Mouse (Mus musculus) left cerebral cortex, adult 18-20 months (tissue): ENCODE data around the gene Vmn1r194. TPM values are rescaled to one million over a fixed set of nuclear protein-coding genes. Genes with fewer than 3 reads are reported as not detected.
"Not testable (repeated sequence)": the region's sequence is repeated elsewhere in the genome, so short reads cannot be mapped to it uniquely, and the experiment has no call there.

Source experiments
- DNase-seq, 2 experiments: peaks; one replicate each; pipeline ENCODE4 v3.0.0; 2021 to 2022; ENCODE audit warnings: low spot score in 2 of 2, mixed read lengths in 1 of 2
- long read RNA-seq, 2 experiments: library from polyadenylated mRNA; stranded (forward); transcript quantifications; one replicate each; pipeline ENCODE4 v2.0.0; 2021
- microRNA-seq, 2 experiments: library from miRNA; unstranded; fragments of <30 nt; microRNA quantifications; one replicate each; pipeline ENCODE4 v1.2.0; 2021
- total RNA-seq, 2 experiments: library from RNA; stranded (reverse); gene quantifications; 2 replicates each; pipeline ENCODE4 v1.2.3; 2021

The Vmn1r194 gene
- not detected for total RNA-seq
- long read RNA-seq, experiment 1: 0 reads
- long read RNA-seq, experiment 2: 0 reads

DNA sequence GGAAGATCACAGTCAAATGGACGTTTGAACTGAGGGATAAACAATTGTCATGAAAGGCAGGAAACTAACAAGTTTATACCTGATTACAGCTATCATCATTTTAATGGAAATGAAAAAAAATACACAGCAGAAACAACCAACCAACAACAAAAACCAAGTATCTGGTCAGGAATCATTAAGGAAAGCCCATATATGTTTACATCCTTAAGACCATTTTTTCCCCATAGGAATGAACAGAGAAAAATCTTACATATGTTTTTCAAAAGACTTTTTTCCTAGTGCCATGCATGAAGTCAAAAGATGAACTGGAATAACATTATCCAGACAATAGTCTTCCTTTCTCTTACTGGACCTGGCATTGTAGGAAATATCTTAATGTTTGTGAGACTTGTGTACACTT lies at the start of gene Vmn1r194:
Gene Vmn1r194, plus strand, starts transcription at position 301 of the 400 bp plus-strand sequence.
- DNase-seq: no peak

DNA sequence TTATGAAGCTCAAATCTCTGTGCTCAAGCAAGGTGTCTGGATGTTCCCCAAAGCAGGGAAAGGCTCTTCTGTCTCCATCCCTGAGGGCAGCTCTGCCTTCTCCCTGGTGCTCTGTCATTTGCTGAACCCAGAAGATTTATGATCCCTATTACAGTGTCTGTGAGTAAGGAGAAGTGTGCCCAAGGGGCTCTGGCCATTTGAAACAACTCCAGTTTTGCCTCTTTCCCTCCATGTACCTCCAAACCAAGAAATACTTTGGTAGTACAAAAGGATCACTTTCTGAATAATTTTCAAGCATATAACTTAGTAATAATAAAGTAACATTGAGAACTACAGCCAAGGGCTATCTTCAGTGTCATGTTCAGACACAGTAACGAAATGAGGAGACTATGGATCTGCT lies 21.0 kb upstream of the Vmn1r194 start, which contains the start of gene Vmn1r193:
Gene Vmn1r193, minus strand, starts transcription at position 101 of the 400 bp plus-strand sequence.
- not testable (repeated sequence) for DNase-seq

DNA sequence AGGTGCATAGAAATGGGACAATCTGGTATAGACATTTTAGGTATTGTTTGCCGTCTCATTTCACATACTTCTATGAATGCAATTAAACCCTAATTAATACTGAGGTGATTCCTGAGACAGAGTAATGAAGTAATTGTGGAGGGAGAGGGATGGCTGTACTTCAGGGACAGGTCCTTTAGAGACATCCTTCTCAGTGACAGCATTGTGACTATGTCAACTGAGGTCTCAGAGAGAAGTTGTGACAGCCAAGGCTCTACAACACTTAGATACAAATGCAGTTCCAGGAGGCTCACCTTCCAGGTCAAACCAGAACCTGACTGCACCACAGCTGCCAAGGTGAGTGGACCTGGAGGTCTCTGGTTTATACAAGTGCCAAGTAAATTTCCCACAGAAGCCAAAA lies 26.2 kb downstream of the Vmn1r194 start, which contains the start of gene Vmn1r195:
Gene Vmn1r195, plus strand, starts transcription at position 301 of the 400 bp plus-strand sequence.
- not testable (repeated sequence) for DNase-seq

DNA sequence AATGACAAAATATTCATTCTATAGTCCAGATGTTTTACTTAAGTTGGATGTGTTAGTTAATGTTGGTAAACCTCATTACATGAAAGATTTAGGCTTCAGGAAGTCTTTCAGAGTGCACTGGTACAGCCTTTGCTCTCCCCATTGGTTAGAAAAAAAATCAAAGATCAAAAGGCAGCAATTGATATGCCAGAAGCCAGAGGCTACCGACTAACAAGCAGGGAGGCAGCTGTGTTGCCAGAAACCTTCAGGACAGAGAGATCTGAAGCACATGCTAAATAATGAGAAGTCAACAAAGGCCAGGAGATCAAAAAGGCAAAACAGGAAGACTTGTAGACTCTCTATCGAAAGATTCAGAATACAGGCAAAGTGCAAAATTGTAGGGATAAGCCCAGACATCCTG lies 27.7 kb downstream of the Vmn1r194 start:
- no peak for DNase-seq

DNA sequence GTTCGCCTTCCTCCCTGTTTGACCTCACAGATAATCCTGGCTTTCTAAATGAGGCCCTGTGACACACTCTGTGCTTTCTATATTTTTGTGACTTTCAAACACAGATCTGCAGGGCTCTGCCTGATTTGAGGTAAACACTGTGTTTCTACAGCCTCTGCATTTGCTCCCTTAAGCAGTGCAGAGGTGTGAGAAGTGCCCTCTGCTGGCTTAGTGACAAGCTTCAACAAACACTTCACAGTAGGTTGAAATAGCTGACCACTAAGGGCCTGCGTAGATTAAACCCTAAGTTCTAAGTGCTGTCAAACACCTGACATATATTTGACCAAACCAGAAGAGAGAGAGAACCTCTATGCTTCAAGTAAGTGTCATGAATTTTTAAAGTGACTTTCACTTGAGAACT lies 40.6 kb downstream of the Vmn1r194 start:
- DNase-seq: no peak

DNA sequence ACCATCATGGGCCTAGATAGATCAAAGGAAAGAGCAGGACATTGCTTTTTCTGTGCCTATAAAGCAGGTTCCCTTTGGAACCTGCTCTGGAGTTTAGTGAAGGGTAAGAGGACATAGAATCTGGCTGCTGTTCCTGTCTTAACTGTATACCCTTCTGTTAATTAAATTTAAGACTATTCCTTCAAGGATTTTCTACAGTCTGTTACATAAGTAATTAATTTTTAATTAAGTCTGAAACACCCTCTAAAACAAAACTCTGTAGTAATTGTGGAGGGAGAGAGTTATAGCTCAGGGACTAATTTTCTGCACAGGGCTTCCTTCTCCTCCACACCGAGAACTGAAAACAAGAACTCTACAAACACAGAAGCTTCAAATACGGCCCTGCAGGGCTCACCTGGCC lies 45.6 kb downstream of the Vmn1r194 start, which contains the start of gene Vmn1r196:
Gene Vmn1r196, plus strand, starts transcription at position 301 of the 400 bp plus-strand sequence.
- DNase-seq: no peak

Small RNA genes within 50 kb of the gene (microRNA-seq; reads per million reads assigned to microRNA genes)
- gene Gm23282 (0 reads per million in 2 experiments), gene Gm25084 (0 reads per million in 2 experiments)

Other genes starting within 250 kb of the Vmn1r194 start
- 1 to 10 TPM in 1 of 2 experiments, under 1 TPM in 1; 0.35 to 1.2 TPM for gene Prss16, start 234.5 kb upstream of the Vmn1r194 start, total RNA-seq
- 10 to 100 TPM; 24.4 to 38.7 TPM for gene Hist1h2ah, start 208.6 kb upstream of the Vmn1r194 start, total RNA-seq
- 10 to 100 TPM; 14.5 to 16.1 TPM for gene Hist1h2bk, start 208.3 kb upstream of the Vmn1r194 start, total RNA-seq
- gene Hist1h4i, start 202.9 kb upstream of the Vmn1r194 start, total RNA-seq: 10 to 100 TPM; 71.8 to 81.6 TPM
- 10 to 100 TPM in 1 of 2 experiments, 1 to 10 TPM in 1; 7.5 to 13.7 TPM for gene Hist1h2ag, start 201.3 kb upstream of the Vmn1r194 start, total RNA-seq
- gene Hist1h2bj, start 201.0 kb upstream of the Vmn1r194 start, total RNA-seq: 10 to 100 TPM in 1 of 2 experiments, 1 to 10 TPM in 1; 9.3 to 11.7 TPM
- gene Vmn1r188, start 159.8 kb upstream of the Vmn1r194 start, total RNA-seq: not detected
- not detected for gene Vmn1r189, start 138.4 kb upstream of the Vmn1r194 start, total RNA-seq
- gene Vmn1r191, start 60.2 kb upstream of the Vmn1r194 start, total RNA-seq: not detected
- not detected for gene Vmn1r192, start 53.1 kb upstream of the Vmn1r194 start, total RNA-seq
- gene Vmn1r193, start 21.1 kb upstream of the Vmn1r194 start, total RNA-seq: not detected
- not detected for gene Vmn1r195, start 26.3 kb downstream of the Vmn1r194 start, total RNA-seq
- gene Vmn1r196, start 45.7 kb downstream of the Vmn1r194 start, total RNA-seq: not detected
- gene Vmn1r197, start 80.4 kb downstream of the Vmn1r194 start, total RNA-seq: not detected
- gene Vmn1r198, start 106.1 kb downstream of the Vmn1r194 start, total RNA-seq: not detected
- gene Vmn1r199, start 135.6 kb downstream of the Vmn1r194 start, total RNA-seq: not detected
- not detected for gene Vmn1r200, start 146.2 kb downstream of the Vmn1r194 start, total RNA-seq
- not detected for gene Vmn1r201, start 227.7 kb downstream of the Vmn1r194 start, total RNA-seq